Mouse (Mus musculus) liver, postnatal 0 days (tissue): Measurements from ENCODE around the gene Gm49711. TPM values are rescaled to one million over a fixed set of nuclear protein-coding genes. Genes with fewer than 3 reads are reported as not detected.

ENCODE experiments used
- ATAC-seq: fragments of 200-750 bp; cut with Nextera tagmentation; 2 replicates; pipeline ENCODE4 v1.8.0; 2017; ENCODE audit warnings: mild to moderate bottlenecking, moderate library complexity
- DNase-seq: peaks from one replicate; pipeline ENCODE4 v3.0.0-alpha.2; 2016
- H3K27ac ChIP-seq: fragments of 300-500 bp; sonication (generic); 2 replicates; pipeline ENCODE4 v1.5.1; 2014; ENCODE audit warnings: antibody characterized with exemption, moderate library complexity, mild to moderate bottlenecking, low read depth
- H3K27me3 ChIP-seq: fragments of 300-500 bp; sonication (generic); 2 replicates; pipeline ENCODE4 v1.6.1; 2014; ENCODE audit warnings: low read length, control low read depth, mixed read lengths; ENCODE audit not compliant: insufficient read depth
- H3K36me3 ChIP-seq: fragments of 300-500 bp; sonication (generic); replicated peaks from 2 replicates; pipeline ENCODE4 v1.6.1; 2014; ENCODE audit warnings: mild to moderate bottlenecking, control low read depth, low read length, moderate library complexity, mixed read lengths; ENCODE audit not compliant: insufficient read depth
- H3K4me1 ChIP-seq: fragments of 300-500 bp; sonication (generic); 2 replicates; pipeline ENCODE4 v1.6.1; 2014; ENCODE audit warnings: antibody characterized with exemption, mild to moderate bottlenecking, control low read depth; ENCODE audit not compliant: insufficient read depth
- H3K4me2 ChIP-seq: fragments of 300-500 bp; sonication (generic); 2 replicates; pipeline ENCODE4 v1.6.1; 2014; ENCODE audit warnings: low read depth, mild to moderate bottlenecking, low read length, moderate library complexity, mixed read lengths
- H3K4me3 ChIP-seq: fragments of 300-500 bp; sonication (generic); 2 replicates; pipeline ENCODE4 v1.5.1; 2014; ENCODE audit warnings: low read depth, low read length
- H3K9ac ChIP-seq: fragments of 300-500 bp; sonication (generic); replicated peaks from 2 replicates; pipeline ENCODE4 v1.6.1; 2014; ENCODE audit warnings: mild to moderate bottlenecking, moderate library complexity
- H3K9me3 ChIP-seq: fragments of 300-500 bp; sonication (generic); 2 replicates; pipeline ENCODE4 v1.6.1; 2016; ENCODE audit warnings: mild to moderate bottlenecking, control low read depth, low read length, mixed read lengths
- CTCF ChIP-seq: sonication (generic); IDR thresholded peaks from 2 replicates; pipeline ENCODE4 v1.5.1; 2016; ENCODE audit warnings: antibody characterized with exemption, low read depth
- EP300 ChIP-seq: IDR thresholded peaks from 2 replicates; pipeline ENCODE4 v1.6.1; 2016; ENCODE audit warnings: antibody characterized with exemption, low read depth, mild to moderate bottlenecking
- WGBS: fragments of 180-500 bp; shearing (Covaris S2); extraction: QIAGEN DNeasy Blood & Tissue Kit; methylation state at CpG from one replicate; pipeline ENCODE4 v1.1.7; 2014; ENCODE audit not compliant: insufficient replicate concordance; 5-methylcytosine and 5-hydroxymethylcytosine counted together
- polyA plus RNA-seq: library from polyadenylated mRNA; unstranded; fragments of >200 nt; fragmentation: Nextera tagmentation; extraction: Ambion mirVana; gene quantifications from 2 replicates; pipeline ENCODE4 v1.2.1, GENCODE M21; 2015

Gm49711 gene
- not detected in 2 replicates for polyA plus RNA-seq

DNA sequence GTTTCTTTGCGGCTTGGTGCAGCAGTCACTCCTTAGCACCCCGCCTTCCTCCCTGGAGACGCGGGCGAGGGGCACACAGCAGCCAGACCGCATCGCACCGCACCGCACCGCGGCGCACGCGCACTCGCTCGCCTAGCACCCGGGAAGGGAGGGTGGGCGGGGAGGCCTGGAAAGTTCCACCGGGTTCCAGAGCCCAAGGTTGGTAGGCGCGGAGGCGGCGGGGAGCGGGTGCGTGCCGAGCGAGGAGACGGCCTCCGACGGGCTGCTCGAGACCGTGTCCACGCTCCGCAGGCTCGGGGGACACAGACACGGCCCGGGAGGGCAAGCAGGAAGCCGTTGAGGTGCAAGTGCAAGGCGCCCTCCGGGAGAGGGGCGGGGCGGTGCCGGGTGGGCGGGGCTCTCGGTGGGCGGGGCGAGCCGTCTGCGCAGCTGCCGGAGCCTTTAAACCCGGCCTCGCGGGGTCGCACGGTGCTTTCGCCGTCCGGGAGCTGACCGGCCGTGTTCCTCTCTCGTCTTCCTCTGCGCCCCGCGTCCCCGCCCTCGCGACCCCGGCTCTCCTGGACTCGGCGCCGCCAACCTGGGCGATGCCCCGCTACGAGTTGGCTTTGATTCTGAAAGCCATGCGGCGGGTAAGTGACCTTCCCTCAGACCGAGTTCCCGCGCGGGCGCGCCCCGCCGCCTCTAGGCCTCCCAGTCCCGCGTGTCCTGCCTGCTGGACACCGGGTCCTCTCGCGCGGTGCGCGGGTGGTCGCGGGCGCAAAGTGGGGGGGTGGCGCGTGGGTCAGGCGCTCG, at the start of gene Gm49711, which contains the start of the genes Mrps6 and Slc5a3:
Gene Gm49711, plus strand, starts transcription at position 465 of the 792 bp plus-strand sequence.
Gene Mrps6, plus strand, starts transcription at position 419 of the 792 bp plus-strand sequence.
Gene Slc5a3, plus strand, starts transcription at position 471 of the 792 bp plus-strand sequence.
- Histone ChIP-seq H3K27ac (peak within 1 kb of the TSS; percentile 78), H3K36me3 (peaks cover 6% of the 10 kb centered on the region), H3K9me3 (no peaks in the 10 kb centered on the region), H3K4me2 (peak within 1 kb of the TSS; percentile 95), H3K4me1 (peaks cover 17% of the 10 kb centered on the region; the same call in 1 of the 2 replicates), H3K27me3 (0 out of 2 replicates have a peak, but pooled peaks cover 2% of the 10 kb centered on the region), H3K9ac (peak within 1 kb of the TSS; percentile 77), H3K4me3 (peak within 1 kb of the TSS; percentile 74)
- DNase-seq (peak; percentile 95), ATAC-seq (peak; percentile 95)
- TF ChIP-seq EP300 (no peak), CTCF (no peak)
- WGBS = 3% methylated on average over 72 of the region's 99 CpGs

DNA sequence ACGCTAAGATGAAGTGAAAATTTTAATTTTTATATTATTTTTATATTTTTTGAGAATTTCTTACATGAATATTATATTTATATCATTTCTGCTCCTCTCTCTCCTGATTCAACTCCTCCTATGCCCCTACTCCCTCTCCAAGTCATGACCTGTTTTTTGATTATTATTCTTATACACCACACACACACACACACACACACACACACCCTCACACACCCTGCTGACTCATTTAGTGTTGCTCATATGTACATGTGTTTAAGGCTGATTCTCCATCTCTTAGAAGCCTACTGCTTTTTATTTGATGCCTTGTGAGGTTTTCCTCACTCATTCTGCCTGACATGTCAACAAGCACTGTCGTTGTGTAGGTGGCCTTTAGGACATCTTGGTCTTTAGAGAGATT, 48.5 kb upstream of the Gm49711 start:
- no peak overlapping the region for H3K27ac ChIP-seq
- H3K9ac ChIP-seq = no peak overlapping the region
- ATAC-seq (no peak), DNase-seq (no peak)
- WGBS = 84% methylated on average over 2 of the region's 2 CpGs
- no peaks in the 10 kb centered on the region for H3K36me3 ChIP-seq
- no peak overlapping the region for H3K4me2 ChIP-seq
- H3K4me1 ChIP-seq = no peaks in the 10 kb centered on the region
- no peak overlapping the region for H3K4me3 ChIP-seq
- no peaks in the 10 kb centered on the region for H3K9me3 ChIP-seq
- TF ChIP-seq CTCF (no peak), EP300 (no peak)
- H3K27me3 ChIP-seq = no peaks in the 10 kb centered on the region

DNA sequence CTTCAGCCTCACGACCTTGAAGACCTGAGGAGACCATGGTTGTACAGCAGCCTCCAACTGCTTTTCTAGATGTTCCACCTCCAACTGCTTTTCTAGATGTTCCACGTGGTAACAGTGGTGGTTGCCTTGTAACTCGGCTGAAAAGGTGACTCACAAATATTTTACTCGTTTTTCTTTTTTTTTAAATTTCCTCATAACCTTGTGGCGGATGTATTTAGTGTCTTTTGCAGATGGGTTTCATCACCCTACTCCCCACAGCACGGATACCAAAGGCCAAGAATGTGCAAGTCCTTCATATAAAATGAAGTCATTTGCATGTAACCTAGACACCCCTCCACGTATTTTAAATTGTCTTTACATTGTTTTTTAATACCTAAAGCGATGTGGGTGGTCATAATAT, 41.3 kb upstream of the Gm49711 start:
- ATAC-seq (no peak), DNase-seq (no peak)
- no peak overlapping the region for H3K4me2 ChIP-seq
- no peak for TF ChIP-seq EP300
- no peak for TF ChIP-seq CTCF
- no peak overlapping the region for H3K9ac ChIP-seq
- peaks cover 5% of the 10 kb centered on the region for H3K4me1 ChIP-seq
- H3K27ac ChIP-seq = no peak overlapping the region
- H3K27me3 ChIP-seq = no peaks in the 10 kb centered on the region
- 65% methylated on average over 8 of the region's 8 CpGs for WGBS
- H3K9me3 ChIP-seq = no peaks in the 10 kb centered on the region
- H3K4me3 ChIP-seq = no peak overlapping the region
- H3K36me3 ChIP-seq = no peaks in the 10 kb centered on the region

DNA sequence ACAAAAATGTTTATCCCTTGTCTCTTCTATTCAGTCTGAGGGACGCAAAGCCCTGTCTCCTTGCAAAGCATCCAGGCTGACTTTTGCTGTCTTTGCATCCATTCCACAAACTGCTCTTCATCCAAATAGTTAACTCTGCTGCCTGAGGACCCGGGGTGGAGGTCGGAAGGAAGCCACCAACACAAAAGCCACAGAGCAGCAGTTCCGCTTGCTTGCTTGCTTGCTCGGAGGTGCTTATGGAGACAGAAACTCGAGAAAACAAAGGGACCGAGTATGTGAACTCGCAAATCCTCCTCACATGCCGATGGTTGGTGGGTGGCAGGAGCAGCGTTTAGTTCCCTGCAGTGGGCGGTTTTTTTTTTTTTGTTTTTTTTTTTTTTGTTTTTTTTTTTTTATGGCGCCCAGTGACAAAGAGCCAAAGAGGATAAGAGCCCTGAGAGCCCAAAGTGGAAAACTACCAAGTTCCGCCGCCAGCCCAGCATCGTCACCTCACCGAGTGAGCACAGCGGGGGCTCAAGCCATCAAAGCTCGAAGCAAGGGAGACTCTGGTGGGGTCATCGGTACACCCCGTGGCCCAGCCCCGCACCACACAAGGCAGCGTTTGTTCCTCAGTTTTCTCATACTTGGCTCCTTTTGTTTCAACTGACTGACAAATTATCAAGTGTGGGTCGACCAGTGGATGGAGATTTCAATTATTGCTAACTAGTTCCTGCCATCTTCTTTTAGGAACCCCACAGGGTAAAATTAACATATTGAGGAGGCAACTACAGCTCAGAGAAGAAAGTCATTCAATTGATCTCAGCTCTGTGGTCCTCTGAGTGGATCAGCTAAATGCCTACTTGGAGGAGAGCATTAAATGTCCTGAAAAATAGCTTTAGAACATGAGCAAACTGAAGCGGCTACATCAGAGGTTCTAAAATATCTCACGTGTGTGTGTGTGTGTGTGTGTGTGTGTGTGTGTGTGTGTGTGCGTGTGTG, 38.7 kb upstream of the Gm49711 start:
- peaks cover 5% of the 10 kb centered on the region for H3K4me1 ChIP-seq
- no peak for TF ChIP-seq CTCF
- no peak for TF ChIP-seq EP300
- H3K27me3 ChIP-seq = no peaks in the 10 kb centered on the region
- no peaks in the 10 kb centered on the region for H3K9me3 ChIP-seq
- peak overlapping the region; percentile 34 for H3K4me3 ChIP-seq
- no peaks in the 10 kb centered on the region for H3K36me3 ChIP-seq
- peak overlapping the region; percentile 64 for H3K4me2 ChIP-seq
- DNase-seq (peak; percentile 29), ATAC-seq (no peak)
- WGBS = 6% methylated on average over 26 of the region's 26 CpGs
- H3K9ac ChIP-seq = peak overlapping the region; percentile 46
- H3K27ac ChIP-seq = peak overlapping the region; percentile 44; the same call in 1 of the 2 replicates

DNA sequence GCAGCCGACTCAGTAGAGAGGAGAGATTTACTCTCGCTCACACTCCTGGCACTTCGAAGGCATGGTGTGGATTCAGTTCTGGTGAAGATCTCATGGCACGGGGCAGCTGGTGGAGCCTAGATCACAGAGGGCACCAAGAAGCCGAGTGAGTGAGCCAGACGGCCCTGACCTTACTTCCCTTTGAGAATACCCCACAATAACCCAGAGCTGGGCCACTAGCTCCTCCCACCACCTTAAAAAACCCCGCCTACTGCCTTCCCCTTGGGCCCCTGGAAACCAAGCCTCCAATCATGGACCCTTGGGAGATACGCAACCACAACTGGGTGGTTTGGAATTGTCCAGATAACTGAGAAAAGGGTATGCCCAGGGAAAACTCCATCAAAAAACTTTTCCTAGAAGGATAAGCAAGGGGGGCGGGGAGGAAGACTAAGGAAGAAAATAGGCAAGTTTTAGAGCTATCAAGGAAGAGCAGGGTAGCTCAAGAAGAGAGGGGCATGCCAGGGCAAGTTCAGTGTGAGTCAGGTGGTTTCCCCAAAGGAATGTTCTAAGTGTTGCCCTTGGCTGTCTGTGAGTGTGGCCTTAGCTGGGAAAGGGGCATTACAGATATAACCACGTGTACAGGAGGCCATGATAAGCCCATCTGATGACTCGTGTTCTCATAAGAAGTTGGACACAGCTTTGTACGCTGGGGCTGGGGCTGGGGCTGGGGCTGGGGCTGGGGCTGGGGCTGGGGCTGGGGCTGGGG, 36.3 kb upstream of the Gm49711 start:
- 59% methylated on average over 12 of the region's 12 CpGs for WGBS
- TF ChIP-seq EP300 (no peak), CTCF (no peak)
- H3K27me3 ChIP-seq = no peaks in the 10 kb centered on the region
- no peak overlapping the region for H3K9ac ChIP-seq
- H3K9me3 ChIP-seq = no peaks in the 10 kb centered on the region
- H3K27ac ChIP-seq = no peak overlapping the region
- ATAC-seq (no peak), DNase-seq (no peak)
- no peak overlapping the region for H3K4me2 ChIP-seq
- H3K4me3 ChIP-seq = no peak overlapping the region
- no peaks in the 10 kb centered on the region for H3K36me3 ChIP-seq
- H3K4me1 ChIP-seq = peaks cover 5% of the 10 kb centered on the region
